ENCODE assay signal across 19 mouse cellular contexts in the genomic region with DNA sequence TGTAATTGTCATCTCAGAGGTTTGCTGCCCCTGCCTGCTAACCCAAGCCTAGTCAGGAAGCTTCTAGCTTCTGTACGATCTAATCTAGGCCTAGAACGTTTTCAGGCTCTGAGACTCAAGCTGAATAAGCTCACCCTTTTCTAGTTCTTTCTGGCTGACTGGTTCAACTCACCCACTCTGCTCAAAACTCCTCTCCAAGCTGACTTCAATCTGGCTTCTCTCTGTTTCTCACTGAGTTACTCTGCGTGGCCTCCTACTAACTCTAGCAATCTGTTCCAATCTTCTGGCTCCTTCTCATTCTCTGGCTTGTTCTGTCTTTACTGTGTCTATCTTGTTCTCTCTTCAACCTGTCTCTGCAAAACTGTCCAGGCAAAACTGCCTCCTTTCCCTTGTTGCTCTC. TPM values are rescaled to one million over a fixed set of nuclear protein-coding genes. Genes with fewer than 3 reads are reported as not detected.
"Had no signal": no experiment of that assay in that cellular context is flagged by ENCODE, and none has a peak within 500 bp of the region (broad histone marks: within the 10 kb centered on the region; RNA-seq: fewer than 3 reads in every experiment).

No protein-coding gene starts in this region.

- DNase-seq: liver, postnatal 0 days; lung, adult 2 months; lung, postnatal 4 days; midbrain, embryonic 14.5 days; retina, postnatal 1 day; right cerebral cortex, adult 18-20 months; right cerebral cortex, postnatal 25 days; right cerebral cortex, postnatal 4 days; spleen, adult 18-20 months; thymus, adult 2 months; thymus, postnatal 25 days; thymus, postnatal 4 days had no signal

- H3K27ac ChIP-seq: lung, embryonic 15.5 days; midbrain, embryonic 10.5 days; midbrain, embryonic 12.5 days; neural tube, embryonic 13.5 days; neural tube, embryonic 15.5 days had no signal

- H3K4me3 ChIP-seq: lung, embryonic 15.5 days; midbrain, embryonic 10.5 days; midbrain, embryonic 12.5 days; myocyte; neural tube, embryonic 13.5 days; neural tube, embryonic 15.5 days had no signal

RNA-seq across cellular contexts. Expression of a gene that starts 53.1 kb away (rescaled TPM):
- total RNA-seq: megakaryocyte, adult 5-6 weeks had no signal
